Mouse (Mus musculus) megakaryocyte, embryonic 14.5 days (primary cell): Measurements from ENCODE around the gene Il31ra.

Source experiments
- FLI1 ChIP-seq: IDR thresholded peaks from 2 replicates; pipeline ENCODE4 v1.6.1; 2012; ENCODE audit warnings: low read length, inconsistent platforms, mixed read lengths
- GATA1 ChIP-seq: IDR thresholded peaks from 3 replicates; pipeline ENCODE4 v1.6.1; 2012; ENCODE audit warnings: mixed read lengths, low read length, inconsistent platforms, borderline replicate concordance

GRCm38 (mm10) chr13:112486236-112486635 is 107.9 kb downstream of the Il31ra start:
- no peak for TF ChIP-seq FLI1
- TF ChIP-seq GATA1: no peak
